Mouse (Mus musculus) cerebellum, adult 9-10 months (tissue): ENCODE data around the gene Cacna2d4.

ENCODE experiments used
- DNase-seq: peaks from one replicate; pipeline ENCODE4 v3.0.0; 2022

The Cacna2d4 gene

DNA sequence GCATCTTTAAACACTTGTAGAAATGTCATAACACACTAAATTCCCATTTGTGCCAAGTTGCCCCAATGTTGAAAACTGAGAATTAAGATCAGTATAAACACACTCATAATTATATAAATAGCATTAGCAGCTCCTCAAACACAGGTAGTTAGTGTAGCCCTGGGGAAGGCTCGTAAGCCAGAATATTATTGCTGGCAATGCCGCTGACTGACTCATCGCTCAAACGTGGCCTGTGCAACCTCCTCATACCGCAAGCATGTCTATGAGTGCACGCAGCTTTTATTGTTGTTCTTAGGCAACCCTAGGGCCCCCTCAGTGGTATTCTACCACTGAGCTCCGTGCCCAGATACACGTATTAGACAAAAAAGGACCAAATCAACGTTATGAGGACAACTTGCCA, 156.5 kb downstream of the Cacna2d4 start:
- no peak for DNase-seq

DNA sequence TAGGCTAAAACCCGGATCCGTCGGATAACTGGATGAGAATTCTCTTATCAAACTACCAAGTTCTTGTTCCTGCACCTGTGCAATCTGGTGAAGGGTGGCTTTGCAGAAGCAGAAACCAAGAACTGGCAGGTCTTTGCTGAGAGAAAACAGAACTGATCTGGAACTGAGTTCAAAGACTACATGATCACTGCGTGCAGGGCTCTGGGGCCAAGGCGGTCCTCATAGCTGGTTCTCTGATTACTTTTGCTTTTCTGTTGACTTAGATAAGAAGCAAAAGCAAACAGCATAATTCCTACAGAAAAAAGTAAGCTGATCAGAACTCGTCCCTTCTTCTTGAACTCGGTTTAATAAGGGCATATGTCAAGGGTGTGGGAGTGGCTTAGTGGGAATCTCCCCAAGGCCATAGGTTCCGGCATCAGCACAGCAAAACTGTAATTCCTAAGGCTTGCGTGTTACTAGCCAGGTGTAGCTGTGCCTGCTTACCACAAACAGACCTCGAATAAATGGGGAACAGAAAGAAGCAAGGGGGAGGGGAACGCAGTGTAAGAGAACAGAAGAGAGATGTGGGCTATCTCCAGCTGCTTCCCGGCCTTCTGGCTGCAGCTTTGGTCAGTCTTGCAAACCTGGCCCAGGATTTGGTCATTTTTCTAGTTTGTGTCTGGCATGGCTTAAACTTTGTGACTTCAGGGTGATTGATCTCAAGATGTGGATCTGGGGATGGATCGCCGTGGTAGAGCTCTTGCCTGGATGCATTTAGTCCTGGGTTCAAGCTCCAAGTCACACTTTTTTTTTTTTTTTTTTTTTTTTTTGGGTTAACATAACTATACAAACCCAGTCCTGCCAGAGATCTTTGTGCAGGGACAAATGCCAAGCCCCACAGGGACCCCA, 159.3 kb downstream of the Cacna2d4 start:
- no peak for DNase-seq

GRCm38 (mm10) chr6:119396309-119396634, 159.9 kb downstream of the Cacna2d4 start:
- DNase-seq, result no peak

DNA sequence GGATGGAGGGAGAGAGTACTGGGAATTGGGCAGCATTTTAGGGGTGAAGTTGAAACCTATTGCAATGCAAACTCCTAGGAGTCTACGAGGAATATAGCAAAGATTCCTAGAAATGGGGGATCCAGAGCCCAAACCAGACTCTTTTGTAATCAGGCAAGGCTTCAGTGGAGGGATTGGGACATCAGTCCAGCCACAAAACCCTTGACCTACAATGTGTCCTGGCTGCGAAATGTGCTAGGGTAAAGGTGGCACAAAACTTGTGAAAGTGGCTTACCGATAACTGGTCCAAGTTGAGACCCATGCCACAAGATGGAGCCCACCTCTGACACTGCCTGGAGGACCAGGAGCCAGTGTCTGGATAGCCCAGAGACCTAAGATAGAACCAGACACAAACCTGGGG, 163.0 kb downstream of the Cacna2d4 start:
- no peak for DNase-seq

DNA sequence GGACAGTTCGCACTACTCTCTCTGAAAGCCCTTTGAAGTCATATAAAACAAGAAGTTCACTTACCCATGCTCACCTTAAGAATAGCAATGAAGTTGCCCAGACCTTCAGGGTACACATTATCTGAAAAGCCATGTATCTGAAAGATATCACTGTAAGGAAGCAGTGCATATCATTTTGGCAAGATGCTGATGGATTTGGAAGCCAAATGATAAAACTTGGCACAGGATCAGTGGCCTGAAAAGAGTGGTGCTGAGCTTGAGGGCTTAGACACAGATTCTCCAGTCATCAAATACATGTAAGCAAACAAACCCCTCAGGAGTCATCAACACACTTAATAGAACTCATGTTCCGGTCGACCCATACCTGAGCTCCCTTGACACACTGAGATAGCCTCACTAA, 164.3 kb downstream of the Cacna2d4 start:
- DNase-seq, result no peak

DNA sequence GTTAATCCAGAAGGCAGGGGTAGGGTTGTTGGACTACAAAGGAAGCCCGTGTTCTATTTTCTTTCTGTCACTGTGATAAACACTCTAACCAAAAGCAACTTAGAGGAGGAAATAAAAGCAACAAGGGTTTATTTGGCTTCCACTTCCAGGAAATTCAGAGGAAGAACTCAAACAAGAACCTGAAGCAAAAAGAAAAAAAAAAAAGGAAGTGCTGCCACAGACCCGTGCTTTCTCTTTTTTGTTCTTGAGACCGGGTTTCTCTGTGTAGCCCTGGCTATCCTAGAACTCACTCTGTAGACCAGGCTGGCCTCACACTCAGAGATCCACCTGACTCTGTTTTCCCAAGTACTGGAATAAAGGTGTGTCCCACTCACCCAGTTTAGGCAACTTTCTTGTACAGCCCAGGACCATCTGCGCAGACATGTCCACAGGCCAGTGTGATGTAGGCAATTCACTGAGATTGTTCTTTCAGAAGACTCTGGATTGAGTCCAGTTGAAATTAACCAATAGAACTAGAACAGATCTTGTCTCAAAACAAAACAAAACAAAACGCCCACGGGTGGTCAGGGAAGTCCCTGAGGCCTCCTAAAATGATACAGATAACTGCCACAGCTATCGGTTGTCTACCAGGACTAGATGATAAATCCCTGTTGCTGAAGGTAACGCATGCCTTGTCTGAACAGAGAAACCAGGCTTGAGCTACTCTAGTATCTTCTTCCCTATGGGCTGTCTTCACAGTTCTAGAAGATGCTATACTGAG, 165.4 kb downstream of the Cacna2d4 start:
- no peak for DNase-seq
